In genomic region chr16:64803041-64803440, GRCm38 (mm10) we compare ENCODE assay signal across 20 mouse cellular contexts. TPM values are rescaled to one million over a fixed set of nuclear protein-coding genes. Genes with fewer than 3 reads are reported as not detected.
DNase-seq lines count a peak whose midpoint lies in the region; ATAC-seq and TF ChIP-seq lines count a peak whose summit lies in the region.
"Had no signal": no experiment of that assay in that cellular context is flagged by ENCODE, and none has a peak within 500 bp of the region (broad histone marks: within the 10 kb centered on the region; RNA-seq: fewer than 3 reads in every experiment).

No protein-coding gene starts in this region.

- H3K9ac ChIP-seq in kidney, embryonic 15.5 days: no peak overlapping the region
- H3K9ac ChIP-seq in liver, adult 2 months (ENCODE audit: low read depth, low read length): no peak overlapping the region
- H3K9ac ChIP-seq in liver, postnatal 0 days (replicated peaks): no peak overlapping the region
- H3K9ac ChIP-seq: embryonic facial prominence, embryonic 12.5 days; forebrain, embryonic 12.5 days; hindbrain, embryonic 12.5 days had no signal

- 50% methylated on average over 3 of the region's 3 CpGs for WGBS in kidney, embryonic 15.5 days
- 29% methylated on average over 3 of the region's 3 CpGs for WGBS in liver, adult 2 months
- 64% methylated on average over 3 of the region's 3 CpGs for WGBS in liver, postnatal 0 days (ENCODE audit: insufficient replicate concordance)

- TF ChIP-seq CTCF in liver, adult 2 months (IDR thresholded peaks at IDR 0.05; ENCODE audit: low read depth, low read length): no peak
- no peak for TF ChIP-seq CTCF in liver, postnatal 0 days (IDR thresholded peaks at IDR 0.05; ENCODE audit: low read depth)
- TF ChIP-seq CTCF in Patski (IDR thresholded peaks at IDR 0.05): no peak

- ATAC-seq in kidney, embryonic 15.5 days (replicated peaks; ENCODE audit: low FRiP score): 0 out of 2 replicates have a peak, but pooled peaks have one; percentile 49
- ATAC-seq in liver, postnatal 0 days: no peak
- ATAC-seq in Patski: no peak
- ATAC-seq: forebrain, embryonic 16.5 days had no signal

- CTCF ChIA-PET in Patski (lab: Charles Lee): interaction anchor here (1.2 kb wide), 1 partner anchor 10 kb away, joined by 3 read pairs; no protein-coding TSS in a partner anchor

- TF ChIP-seq POLR2A in liver, adult 2 months (IDR thresholded peaks at IDR 0.05; ENCODE audit: extremely low read depth, insufficient read depth, low read length): no peak

- H3K27me3 ChIP-seq in kidney, embryonic 15.5 days: no peaks in the 10 kb centered on the region
- H3K27me3 ChIP-seq in liver, adult 2 months (ENCODE audit: control insufficient read depth, insufficient read depth, low read length): no peaks in the 10 kb centered on the region
- H3K27me3 ChIP-seq in liver, postnatal 0 days (ENCODE audit: insufficient read depth, low read length): no peaks in the 10 kb centered on the region
- H3K27me3 ChIP-seq in Patski: no peaks in the 10 kb centered on the region
- H3K27me3 ChIP-seq: embryonic facial prominence, embryonic 12.5 days; forebrain, embryonic 12.5 days; hindbrain, embryonic 12.5 days had no signal

- no peak overlapping the region for H3K4me3 ChIP-seq in kidney, embryonic 15.5 days (replicated peaks)
- no peak overlapping the region for H3K4me3 ChIP-seq in liver, adult 2 months (ENCODE audit: insufficient read depth, low read depth, low read length)
- H3K4me3 ChIP-seq in liver, postnatal 0 days (ENCODE audit: low read depth, low read length): no peak overlapping the region
- H3K4me3 ChIP-seq: embryonic facial prominence, embryonic 12.5 days; forebrain, embryonic 12.5 days; heart, embryonic 10.5 days; hindbrain, embryonic 12.5 days had no signal

- 0 out of 2 replicates have a peak, but pooled peaks cover 6% of the 10 kb centered on the region for H3K9me3 ChIP-seq in kidney, embryonic 15.5 days (replicated peaks)
- H3K9me3 ChIP-seq in liver, postnatal 0 days (ENCODE audit: low read length): no peaks in the 10 kb centered on the region
- H3K9me3 ChIP-seq: embryonic facial prominence, embryonic 12.5 days; forebrain, embryonic 12.5 days; heart, embryonic 10.5 days; hindbrain, embryonic 12.5 days had no signal

- H3K79me2 ChIP-seq in liver, adult 2 months (ENCODE audit: control insufficient read depth, insufficient read depth, low read length): no peaks in the 10 kb centered on the region; the same call in 1 of the 2 replicates

- peaks cover 15% of the 10 kb centered on the region for H3K36me3 ChIP-seq in kidney, embryonic 15.5 days
- H3K36me3 ChIP-seq in liver, adult 2 months (ENCODE audit: control insufficient read depth, insufficient read depth, low read length): peaks cover 3% of the 10 kb centered on the region; the same call in 1 of the 2 replicates
- 0 out of 2 replicates have a peak, but pooled peaks cover 4% of the 10 kb centered on the region for H3K36me3 ChIP-seq in liver, postnatal 0 days (replicated peaks; ENCODE audit: insufficient read depth, low read length)
- H3K36me3 ChIP-seq: embryonic facial prominence, embryonic 12.5 days had no signal

- POLR2A ChIA-PET in Patski (lab: Charles Lee): no interaction called here

- TF ChIP-seq EP300 in liver, postnatal 0 days (IDR thresholded peaks at IDR 0.05; ENCODE audit: low read depth): no peak

- H3K4me2 ChIP-seq in kidney, embryonic 15.5 days: no peak overlapping the region
- no peak overlapping the region for H3K4me2 ChIP-seq in liver, postnatal 0 days (ENCODE audit: low read depth, low read length)
- H3K4me2 ChIP-seq: embryonic facial prominence, embryonic 12.5 days; forebrain, embryonic 12.5 days; hindbrain, embryonic 12.5 days had no signal

- H3K4me1 ChIP-seq in kidney, embryonic 15.5 days: no peaks in the 10 kb centered on the region
- peaks cover 3% of the 10 kb centered on the region; the same call in 1 of the 2 replicates for H3K4me1 ChIP-seq in liver, adult 2 months (ENCODE audit: control insufficient read depth, insufficient read depth, low read length)
- H3K4me1 ChIP-seq in liver, postnatal 0 days (ENCODE audit: insufficient read depth): peaks cover 3% of the 10 kb centered on the region; the same call in 1 of the 2 replicates
- H3K4me1 ChIP-seq: embryonic facial prominence, embryonic 12.5 days; forebrain, embryonic 12.5 days; heart, embryonic 10.5 days; hindbrain, embryonic 12.5 days had no signal

- in situ Hi-C loops in Patski (cut with MboI; ENCODE audit: low pct_unique_long_range_greater_than_20kb): no loop called here

- no peak overlapping the region for H3K27ac ChIP-seq in kidney, embryonic 15.5 days
- H3K27ac ChIP-seq in liver, adult 2 months (replicated peaks; ENCODE audit: insufficient read depth, low read depth, low read length): no peak overlapping the region
- no peak overlapping the region for H3K27ac ChIP-seq in liver, postnatal 0 days (ENCODE audit: low read depth)
- H3K27ac ChIP-seq: embryonic facial prominence, embryonic 12.5 days; forebrain, embryonic 12.5 days; heart, embryonic 10.5 days; hindbrain, embryonic 12.5 days had no signal

- no peak for DNase-seq in kidney, adult 18-20 months
- peak; percentile 59 for DNase-seq in liver, adult 2 months (ENCODE audit: extremely low read depth, low read depth, low spot score)
- DNase-seq in liver, postnatal 0 days: no peak
- DNase-seq in Patski (ENCODE audit: low read depth, low spot score): peak; percentile 7
- peak; percentile 15 for DNase-seq in kidney, postnatal 14 days
- DNase-seq in adipocyte (ENCODE audit: low spot score): no peak
- DNase-seq: adrenal gland, postnatal 10 days; cerebellum, adult 11 months; cerebellum, adult 8-10 months; embryo, embryonic 11 days; gastrocnemius, postnatal 10 days; heart, adult 18-20 months; heart, postnatal 10 days; heart, postnatal 4 days had no signal

RNA-seq across cellular contexts. Expression of gene 4930453N24Rik, which starts 32.1 kb away (rescaled TPM):
- polyA plus RNA-seq in kidney, embryonic 15.5 days (2015; fragmentation: Nextera tagmentation; extraction: Ambion mirVana): 21.8 and 23.7 TPM in 2 replicates
- total RNA-seq in liver, adult 2 months (2014; rRNA removed): 15.7 and 15.9 TPM in 2 replicates
- 3.6 and 4.8 TPM in 2 replicates for polyA plus RNA-seq in liver, adult 2 months (2012; rRNA removed)
- polyA plus RNA-seq in liver, postnatal 0 days (2015; fragmentation: Nextera tagmentation; extraction: Ambion mirVana): 10.0 and 10.5 TPM in 2 replicates
- 25.8 TPM for polyA plus RNA-seq in Patski (2021)

RNA-seq across cellular contexts. Expression of gene Zfp654, which starts 48.4 kb away (rescaled TPM):
- 5.8 and 6.4 TPM in 2 replicates for polyA plus RNA-seq in kidney, embryonic 15.5 days (2015; fragmentation: Nextera tagmentation; extraction: Ambion mirVana)
- total RNA-seq in liver, adult 2 months (2014; rRNA removed): 9.0 and 9.7 TPM in 2 replicates
- 0.65 TPM in 2 replicates for polyA plus RNA-seq in liver, adult 2 months (2012; rRNA removed)
- 2.1 TPM in 2 replicates for polyA plus RNA-seq in liver, postnatal 0 days (2015; fragmentation: Nextera tagmentation; extraction: Ambion mirVana)
- 9.9 TPM for polyA plus RNA-seq in Patski (2021)

RNA-seq across cellular contexts. Expression of gene Cggbp1, which starts 48.8 kb away (rescaled TPM):
- 84.0 and 87.1 TPM in 2 replicates for polyA plus RNA-seq in kidney, embryonic 15.5 days (2015; fragmentation: Nextera tagmentation; extraction: Ambion mirVana)
- 29.5 and 32.2 TPM in 2 replicates for total RNA-seq in liver, adult 2 months (2014; rRNA removed)
- 6.7 and 7.0 TPM in 2 replicates for polyA plus RNA-seq in liver, adult 2 months (2012; rRNA removed)
- 22.7 and 23.8 TPM in 2 replicates for polyA plus RNA-seq in liver, postnatal 0 days (2015; fragmentation: Nextera tagmentation; extraction: Ambion mirVana)
- polyA plus RNA-seq in Patski (2021): 55.2 TPM

Comparison
In these comparisons a context has a peak if more than half of its experiments do, and no peak if none do; other contexts are left out.
1. DNase-seq: peak in liver, adult 2 months (single experiment), Patski (single experiment) and kidney, postnatal 14 days (single experiment); none in kidney, adult 18-20 months (single experiment), liver, postnatal 0 days (single experiment) and adipocyte (single experiment).